Mouse (Mus musculus): ENCODE results near the gene Sema5a. TPM values are rescaled to one million over a fixed set of nuclear protein-coding genes. Genes with fewer than 3 reads are reported as not detected.

Sema5a gene
- polyA plus RNA-seq, 1 experiment from 2014 or later, result 10.0 TPM

DNA sequence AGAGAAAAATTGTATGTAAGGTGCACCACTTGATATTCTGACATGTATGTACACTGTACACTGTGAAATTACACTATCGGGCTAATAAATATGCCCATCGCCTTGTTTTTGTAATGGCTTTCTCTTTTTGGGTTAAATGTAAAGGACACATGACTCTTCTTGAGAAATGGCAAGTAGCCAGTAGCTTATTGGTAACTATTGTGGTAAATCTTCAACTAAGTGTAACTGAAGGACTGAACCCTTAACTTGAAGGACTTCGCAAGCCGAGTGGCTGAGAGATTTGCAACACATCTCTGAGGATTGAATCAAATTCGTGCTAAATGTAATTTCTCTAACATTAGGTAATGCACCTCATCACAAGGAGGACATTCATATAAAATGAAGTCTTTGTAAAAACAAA lies 349.1 kb downstream of the Sema5a start:
- H3K4me2 ChIP-seq (ENCODE audit: low read length), result no peak overlapping the region
- 91% methylated on average over 5 of the region's 5 CpGs for WGBS
- ATAC-seq (ENCODE audit: insufficient number of reproducible peaks, insufficient read depth, low FRiP score, low read depth), result no peak
- no peak overlapping the region for H3K9ac ChIP-seq (ENCODE audit: low read length)
- no peaks in the 10 kb centered on the region for H3K27me3 ChIP-seq (ENCODE audit: control insufficient read depth, insufficient read depth, low read length)
- no peaks in the 10 kb centered on the region for H3K36me3 ChIP-seq (ENCODE audit: control insufficient read depth, insufficient read depth, low read length)
- H3K9me3 ChIP-seq (ENCODE audit: control insufficient read depth, low read length), result no peaks in the 10 kb centered on the region
- no peaks in the 10 kb centered on the region for H3K4me1 ChIP-seq (ENCODE audit: control insufficient read depth in 2 of 2, insufficient read depth in 2 of 2, low read length in 2 of 2)
- no peak overlapping the region for H3K4me3 ChIP-seq (ENCODE audit: control insufficient read depth in 1 of 2, insufficient read depth in 1 of 2, low read depth in 1 of 2, low read length in 2 of 2)
- H3K27ac ChIP-seq (replicated peaks in 1 of 2; ENCODE audit: control insufficient read depth in 1 of 2, insufficient read depth in 1 of 2, low read depth in 2 of 2, low read length in 2 of 2), result no peak overlapping the region

DNA sequence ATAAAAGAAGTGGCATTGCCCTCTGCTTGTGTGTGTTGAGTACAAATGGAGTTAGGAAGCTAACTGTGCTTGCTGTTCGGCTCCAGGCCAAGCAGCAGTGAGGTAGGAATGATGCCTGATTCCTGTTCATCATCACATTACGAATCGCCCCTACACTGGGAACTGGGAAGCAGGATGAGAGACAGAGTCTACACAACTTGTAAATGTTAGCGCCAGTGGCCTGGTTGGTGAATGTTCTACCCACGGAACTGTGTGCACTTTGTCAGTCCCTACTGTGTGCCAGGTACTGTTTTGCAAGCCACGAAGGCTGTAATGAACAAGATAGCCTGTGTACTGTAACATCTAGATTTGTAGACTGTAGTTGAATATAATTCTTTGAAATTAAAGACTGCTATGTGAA lies 352.0 kb downstream of the Sema5a start:
- no peak overlapping the region for H3K4me2 ChIP-seq (ENCODE audit: low read length)
- H3K36me3 ChIP-seq (ENCODE audit: control insufficient read depth, insufficient read depth, low read length), result no peaks in the 10 kb centered on the region
- H3K9ac ChIP-seq (ENCODE audit: low read length), result no peak overlapping the region
- no peak overlapping the region for H3K27ac ChIP-seq (replicated peaks in 1 of 2; ENCODE audit: control insufficient read depth in 1 of 2, insufficient read depth in 1 of 2, low read depth in 2 of 2, low read length in 2 of 2)
- no peak overlapping the region for H3K4me3 ChIP-seq (ENCODE audit: control insufficient read depth in 1 of 2, insufficient read depth in 1 of 2, low read depth in 1 of 2, low read length in 2 of 2)
- no peaks in the 10 kb centered on the region for H3K27me3 ChIP-seq (ENCODE audit: control insufficient read depth, insufficient read depth, low read length)
- WGBS, result 81% methylated on average over 6 of the region's 6 CpGs
- no peak for ATAC-seq (ENCODE audit: insufficient number of reproducible peaks, insufficient read depth, low FRiP score, low read depth)
- no peaks in the 10 kb centered on the region for H3K9me3 ChIP-seq (ENCODE audit: control insufficient read depth, low read length)
- no peaks in the 10 kb centered on the region for H3K4me1 ChIP-seq (ENCODE audit: control insufficient read depth in 2 of 2, insufficient read depth in 2 of 2, low read length in 2 of 2)

DNA sequence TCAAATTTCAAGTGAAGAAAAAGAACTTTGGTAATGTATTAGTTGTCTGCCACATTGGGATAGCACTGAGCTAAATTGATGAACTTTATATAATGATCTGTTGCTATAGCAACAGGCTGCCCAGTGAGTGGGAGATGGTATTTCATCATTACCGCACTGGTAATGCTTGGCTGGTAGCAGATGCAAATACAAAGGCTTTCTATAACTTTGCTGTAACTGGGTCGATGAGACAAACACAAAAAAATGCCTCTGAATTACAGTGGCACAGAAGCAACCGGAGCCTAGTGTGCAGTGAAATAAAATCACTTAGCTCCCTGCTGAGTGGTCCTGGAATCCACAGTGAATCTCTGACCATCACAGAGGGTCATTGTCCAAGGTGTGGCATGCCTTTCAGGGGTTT lies 352.6 kb downstream of the Sema5a start:
- no peaks in the 10 kb centered on the region for H3K9me3 ChIP-seq (ENCODE audit: control insufficient read depth, low read length)
- ATAC-seq (ENCODE audit: insufficient number of reproducible peaks, insufficient read depth, low FRiP score, low read depth), result no peak
- 81% methylated on average over 3 of the region's 3 CpGs for WGBS
- no peak overlapping the region for H3K9ac ChIP-seq (ENCODE audit: low read length)
- no peaks in the 10 kb centered on the region for H3K27me3 ChIP-seq (ENCODE audit: control insufficient read depth, insufficient read depth, low read length)
- no peak overlapping the region for H3K27ac ChIP-seq (replicated peaks in 1 of 2; ENCODE audit: control insufficient read depth in 1 of 2, insufficient read depth in 1 of 2, low read depth in 2 of 2, low read length in 2 of 2)
- H3K4me2 ChIP-seq (ENCODE audit: low read length), result no peak overlapping the region
- no peaks in the 10 kb centered on the region for H3K4me1 ChIP-seq (ENCODE audit: control insufficient read depth in 2 of 2, insufficient read depth in 2 of 2, low read length in 2 of 2)
- no peaks in the 10 kb centered on the region for H3K36me3 ChIP-seq (ENCODE audit: control insufficient read depth, insufficient read depth, low read length)
- H3K4me3 ChIP-seq (ENCODE audit: control insufficient read depth in 1 of 2, insufficient read depth in 1 of 2, low read depth in 1 of 2, low read length in 2 of 2), result no peak overlapping the region

DNA sequence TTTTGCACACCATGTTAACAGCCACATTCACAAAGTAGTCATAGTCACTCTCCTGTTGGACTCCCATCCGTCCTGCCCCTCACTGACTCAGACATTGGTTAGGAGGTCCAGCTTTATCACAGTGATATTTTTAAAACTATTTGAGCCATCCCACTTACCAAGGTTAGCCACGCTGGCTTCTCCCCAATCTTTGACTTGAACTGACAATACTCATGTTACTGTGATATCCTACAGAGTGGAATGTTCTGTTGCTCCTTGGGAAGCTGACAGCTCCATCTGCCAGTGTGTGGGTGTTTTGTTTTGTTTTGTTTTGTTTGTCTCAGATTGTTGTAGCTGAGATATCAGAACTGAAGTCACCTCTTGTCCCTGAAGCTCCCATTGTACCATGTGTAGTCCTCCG lies 362.6 kb downstream of the Sema5a start:
- no peaks in the 10 kb centered on the region for H3K27me3 ChIP-seq (ENCODE audit: control insufficient read depth, insufficient read depth, low read length)
- H3K36me3 ChIP-seq (ENCODE audit: control insufficient read depth, insufficient read depth, low read length), result no peaks in the 10 kb centered on the region
- no peaks in the 10 kb centered on the region for H3K9me3 ChIP-seq (ENCODE audit: control insufficient read depth, low read length)
- H3K4me1 ChIP-seq (ENCODE audit: control insufficient read depth in 2 of 2, insufficient read depth in 2 of 2, low read length in 2 of 2), result peaks cover 5 to 18% of the 10 kb centered on the region in 2 experiments
- H3K4me3 ChIP-seq (ENCODE audit: control insufficient read depth in 1 of 2, insufficient read depth in 1 of 2, low read depth in 1 of 2, low read length in 2 of 2), result no peak overlapping the region
- 50% methylated on average over 3 of the region's 3 CpGs for WGBS
- H3K9ac ChIP-seq (ENCODE audit: low read length), result no peak overlapping the region
- no peak for ATAC-seq (ENCODE audit: insufficient number of reproducible peaks, insufficient read depth, low FRiP score, low read depth)
- no peak overlapping the region for H3K4me2 ChIP-seq (ENCODE audit: low read length)
- H3K27ac ChIP-seq (replicated peaks in 1 of 2; ENCODE audit: control insufficient read depth in 1 of 2, insufficient read depth in 1 of 2, low read depth in 2 of 2, low read length in 2 of 2), result no peak overlapping the region

DNA sequence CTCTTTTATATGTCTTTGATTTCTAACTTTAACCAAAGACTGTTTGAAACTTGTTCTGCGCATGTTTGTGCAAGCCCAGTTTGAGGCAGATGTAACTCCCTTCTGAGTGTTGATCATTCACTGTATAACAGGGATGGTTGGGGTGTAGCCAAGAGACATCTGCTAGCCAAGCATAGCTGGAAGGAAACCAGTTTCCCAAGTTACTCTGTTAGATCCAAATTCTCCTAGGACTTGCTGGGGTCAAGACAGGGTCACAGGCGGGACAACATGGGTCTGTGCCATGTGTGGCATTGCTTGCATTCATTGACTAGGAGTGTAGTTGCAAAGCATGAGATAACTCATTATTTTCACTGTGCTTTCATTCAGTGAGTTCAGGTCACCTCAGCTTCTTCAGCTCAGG lies 366.2 kb downstream of the Sema5a start:
- H3K4me3 ChIP-seq (ENCODE audit: control insufficient read depth in 1 of 2, insufficient read depth in 1 of 2, low read depth in 1 of 2, low read length in 2 of 2), result no peak overlapping the region
- H3K9me3 ChIP-seq (ENCODE audit: control insufficient read depth, low read length), result no peaks in the 10 kb centered on the region
- H3K27me3 ChIP-seq (ENCODE audit: control insufficient read depth, insufficient read depth, low read length), result no peaks in the 10 kb centered on the region
- H3K36me3 ChIP-seq (ENCODE audit: control insufficient read depth, insufficient read depth, low read length), result no peaks in the 10 kb centered on the region
- H3K9ac ChIP-seq (ENCODE audit: low read length), result no peak overlapping the region
- H3K27ac ChIP-seq (replicated peaks in 1 of 2; ENCODE audit: control insufficient read depth in 1 of 2, insufficient read depth in 1 of 2, low read depth in 2 of 2, low read length in 2 of 2), result no peak overlapping the region
- H3K4me2 ChIP-seq (ENCODE audit: low read length), result no peak overlapping the region
- no peak for ATAC-seq (ENCODE audit: insufficient number of reproducible peaks, insufficient read depth, low FRiP score, low read depth)
- H3K4me1 ChIP-seq (ENCODE audit: control insufficient read depth in 2 of 2, insufficient read depth in 2 of 2, low read length in 2 of 2), result peaks cover 5 to 18% of the 10 kb centered on the region in 2 experiments
- WGBS, result 60% methylated on average over 2 of the region's 2 CpGs

DNA sequence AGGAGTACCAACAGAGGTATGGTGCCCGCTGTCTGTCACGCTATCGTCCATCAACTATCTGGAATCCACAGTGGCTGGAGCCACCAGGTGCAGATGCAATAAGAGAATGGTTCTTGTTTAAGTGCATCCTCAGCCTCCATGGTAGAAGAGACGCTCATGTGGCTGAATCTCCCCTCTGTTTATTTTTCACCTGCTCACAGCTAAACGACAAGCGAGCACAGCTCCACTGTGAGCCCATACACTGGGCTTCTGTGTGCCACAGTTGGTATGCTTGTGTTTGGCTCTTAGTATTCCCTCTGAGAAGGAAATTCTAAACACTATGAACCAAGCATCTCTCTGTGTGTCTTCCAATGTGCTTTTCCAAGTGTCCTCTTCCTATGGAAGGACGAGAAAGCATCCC lies 366.6 kb downstream of the Sema5a start:
- Histone ChIP-seq H3K4me1 (ENCODE audit: control insufficient read depth in 2 of 2, insufficient read depth in 2 of 2, low read length in 2 of 2) (peaks cover 5 to 18% of the 10 kb centered on the region in 2 experiments), H3K9me3 (ENCODE audit: control insufficient read depth, low read length) (no peaks in the 10 kb centered on the region), H3K36me3 (ENCODE audit: control insufficient read depth, insufficient read depth, low read length) (no peaks in the 10 kb centered on the region), H3K4me2 (ENCODE audit: low read length) (no peak overlapping the region), H3K27me3 (ENCODE audit: control insufficient read depth, insufficient read depth, low read length) (no peaks in the 10 kb centered on the region), H3K4me3 (ENCODE audit: control insufficient read depth in 1 of 2, insufficient read depth in 1 of 2, low read depth in 1 of 2, low read length in 2 of 2) (no peak overlapping the region), H3K9ac (ENCODE audit: low read length) (no peak overlapping the region), H3K27ac (replicated peaks in 1 of 2; ENCODE audit: control insufficient read depth in 1 of 2, insufficient read depth in 1 of 2, low read depth in 2 of 2, low read length in 2 of 2) (no peak overlapping the region)
- no peak for ATAC-seq (ENCODE audit: insufficient number of reproducible peaks, insufficient read depth, low FRiP score, low read depth)
- 89% methylated on average over 7 of the region's 7 CpGs for WGBS

DNA sequence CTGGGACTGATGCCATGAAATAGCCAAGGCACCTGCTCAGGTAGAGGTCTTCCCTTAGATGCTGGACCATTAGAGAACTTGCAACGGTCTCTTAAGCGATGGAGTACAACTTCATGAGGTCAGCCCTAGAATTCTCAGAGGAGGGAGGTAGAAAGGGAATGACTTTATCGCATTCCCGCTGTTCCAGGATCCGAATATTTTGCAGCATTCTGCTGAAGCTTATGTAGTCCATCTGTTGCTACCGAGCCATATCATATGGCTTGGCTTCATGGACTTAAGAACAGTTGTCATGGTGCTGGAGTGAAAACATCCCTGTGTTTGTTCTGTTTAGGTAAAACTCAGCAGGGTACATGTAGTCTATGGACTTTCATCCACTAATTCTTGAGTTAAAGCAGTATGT lies 369.1 kb downstream of the Sema5a start:
- no peak overlapping the region for H3K4me3 ChIP-seq (ENCODE audit: control insufficient read depth in 1 of 2, insufficient read depth in 1 of 2, low read depth in 1 of 2, low read length in 2 of 2)
- H3K9me3 ChIP-seq (ENCODE audit: control insufficient read depth, low read length), result no peaks in the 10 kb centered on the region
- H3K27ac ChIP-seq (replicated peaks in 1 of 2; ENCODE audit: control insufficient read depth in 1 of 2, insufficient read depth in 1 of 2, low read depth in 2 of 2, low read length in 2 of 2), result no peak overlapping the region
- peaks cover 5 to 11% of the 10 kb centered on the region in 2 experiments for H3K4me1 ChIP-seq (ENCODE audit: control insufficient read depth in 2 of 2, insufficient read depth in 2 of 2, low read length in 2 of 2)
- H3K4me2 ChIP-seq (ENCODE audit: low read length), result no peak overlapping the region
- WGBS, result 87% methylated on average over 6 of the region's 6 CpGs
- no peaks in the 10 kb centered on the region for H3K36me3 ChIP-seq (ENCODE audit: control insufficient read depth, insufficient read depth, low read length)
- H3K27me3 ChIP-seq (ENCODE audit: control insufficient read depth, insufficient read depth, low read length), result no peaks in the 10 kb centered on the region
- ATAC-seq (ENCODE audit: insufficient number of reproducible peaks, insufficient read depth, low FRiP score, low read depth), result no peak
- no peak overlapping the region for H3K9ac ChIP-seq (ENCODE audit: low read length)

DNA sequence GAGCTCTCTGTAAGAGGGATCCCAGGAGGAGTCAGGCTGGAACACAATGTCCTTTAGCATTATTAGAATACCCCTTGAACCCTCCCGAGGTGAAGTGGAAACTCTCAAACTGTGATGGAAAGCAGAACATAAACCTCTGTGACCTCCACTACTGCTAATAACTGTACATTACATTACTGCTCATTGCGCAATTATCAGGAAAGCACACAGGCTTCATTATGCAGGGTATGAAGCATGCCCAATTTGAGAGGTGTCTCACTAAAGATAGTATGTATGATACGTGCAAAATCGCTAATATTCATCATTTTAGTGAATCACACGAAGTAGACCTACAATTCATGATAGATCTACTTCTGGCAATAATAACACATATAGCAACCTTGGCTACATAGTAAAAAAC lies 371.2 kb downstream of the Sema5a start:
- Histone ChIP-seq H3K9ac (ENCODE audit: low read length) (no peak overlapping the region), H3K27me3 (ENCODE audit: control insufficient read depth, insufficient read depth, low read length) (no peaks in the 10 kb centered on the region), H3K4me2 (ENCODE audit: low read length) (no peak overlapping the region), H3K36me3 (ENCODE audit: control insufficient read depth, insufficient read depth, low read length) (no peaks in the 10 kb centered on the region), H3K4me3 (ENCODE audit: control insufficient read depth in 1 of 2, insufficient read depth in 1 of 2, low read depth in 1 of 2, low read length in 2 of 2) (no peak overlapping the region), H3K9me3 (ENCODE audit: control insufficient read depth, low read length) (no peaks in the 10 kb centered on the region), H3K27ac (replicated peaks in 1 of 2; ENCODE audit: control insufficient read depth in 1 of 2, insufficient read depth in 1 of 2, low read depth in 2 of 2, low read length in 2 of 2) (no peak overlapping the region), H3K4me1 (ENCODE audit: control insufficient read depth in 2 of 2, insufficient read depth in 2 of 2, low read length in 2 of 2) (peaks cover 0 to 5% of the 10 kb centered on the region in 2 experiments; a peak in 2 of 4 replicates)
- ATAC-seq (ENCODE audit: insufficient number of reproducible peaks, insufficient read depth, low FRiP score, low read depth), result no peak
- 71% methylated on average over 5 of the region's 5 CpGs for WGBS

Measured in heart, embryonic 14.5 days (tissue).